Mouse (Mus musculus) frontal cortex, postnatal 25 days (tissue): Measurements from ENCODE around the gene Mok.

Experiments
- DNase-seq, 2 experiments: peaks; one replicate each; pipeline ENCODE4 v3.0.0; 2022; ENCODE audit warnings: low spot score in 2 of 2

The Mok gene

GRCm38 (mm10) chr12:110770479-110771247, 70.1 kb downstream of the Mok start:
- no peak for DNase-seq

- no peak for DNase-seq
Observed at GRCm38 (mm10) chr12:110769660-110770297, 71.0 kb downstream of the Mok start.

- no peak for DNase-seq
Observed at GRCm38 (mm10) chr12:110768562-110768961, 72.2 kb downstream of the Mok start.

- DNase-seq = no peak
Observed at GRCm38 (mm10) chr12:110764531-110764930, 76.2 kb downstream of the Mok start.

GRCm38 (mm10) chr12:110762321-110762720, 78.4 kb downstream of the Mok start:
- DNase-seq = no peak

GRCm38 (mm10) chr12:110758932-110759331, 81.8 kb downstream of the Mok start:
- no peak for DNase-seq
